Mouse (Mus musculus): ENCODE measurements at regions not wholly inside any gene's neighbourhood (a gene's known extent, or its start where the extent isn't known, plus 50 kb on each side); places are given as distances from the start of the nearest gene placed in this dataset.

DNA sequence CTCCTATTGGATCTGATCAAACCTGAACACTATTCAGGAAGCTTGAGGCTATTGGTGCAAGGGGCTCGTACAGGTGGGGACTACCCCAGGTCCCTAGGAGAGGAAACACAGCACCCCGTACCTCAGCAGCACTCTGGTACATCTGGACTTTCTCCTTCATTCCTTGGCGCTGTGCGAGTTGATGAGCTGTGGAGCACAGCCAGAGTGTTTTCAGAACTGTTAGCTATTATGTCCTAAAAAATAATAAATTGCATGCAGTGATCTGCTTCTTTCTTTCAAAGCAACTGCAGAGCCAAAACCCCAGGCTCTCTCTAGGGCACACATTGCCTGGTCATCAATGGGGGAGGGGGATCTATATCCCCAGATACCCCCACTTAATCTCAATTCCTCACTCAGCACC, 122.6 kb downstream of the Gm12728 start:
- TF ChIP-seq CTCF (IDR thresholded peaks at IDR 0.05; ENCODE audit: low read depth) (no peak), EP300 (IDR thresholded peaks at IDR 0.05; ENCODE audit: low read depth) (no peak)

Measured in liver, embryonic 14.5 days (tissue).